Mouse (Mus musculus): ENCODE measurements around the gene Mansc1. TPM values are rescaled to one million over a fixed set of nuclear protein-coding genes. Genes with fewer than 3 reads are reported as not detected.

Mansc1 gene
- polyA plus RNA-seq, 1 experiment from 2014 or later = 1.2 TPM

GRCm38 (mm10) chr6:134597651-134598229 is 34.5 kb downstream of the Mansc1 start:
- H3K79me2 ChIP-seq (ENCODE audit: inconsistent target) = no peaks in the 10 kb centered on the region
- H3K36me3 ChIP-seq (ENCODE audit: inconsistent target) = no peaks in the 10 kb centered on the region
- no peak overlapping the region for H3K27ac ChIP-seq
- no peak overlapping the region for H3K4me3 ChIP-seq (ENCODE audit: inconsistent target)
- 97% methylated on average over 6 of the region's 6 CpGs for WGBS (ENCODE audit: missing documents)

GRCm38 (mm10) chr6:134594569-134595442 is 37.5 kb downstream of the Mansc1 start:
- H3K79me2 ChIP-seq (ENCODE audit: inconsistent target) = no peaks in the 10 kb centered on the region
- 15% methylated on average over 19 of the region's 21 CpGs for WGBS (ENCODE audit: missing documents)
- H3K4me3 ChIP-seq (ENCODE audit: inconsistent target) = peak overlapping the region; percentile 11; the same call in 1 of the 2 replicates
- no peak overlapping the region for H3K27ac ChIP-seq
- H3K36me3 ChIP-seq (ENCODE audit: inconsistent target) = no peaks in the 10 kb centered on the region

- WGBS (ENCODE audit: missing documents) = 89% methylated on average over 2 of the region's 2 CpGs
- Histone ChIP-seq H3K27ac (no peak overlapping the region), H3K79me2 (ENCODE audit: inconsistent target) (no peaks in the 10 kb centered on the region), H3K36me3 (ENCODE audit: inconsistent target) (no peaks in the 10 kb centered on the region), H3K4me3 (ENCODE audit: inconsistent target) (no peak overlapping the region)
Observed at GRCm38 (mm10) chr6:134591614-134592013, 40.7 kb downstream of the Mansc1 start.

GRCm38 (mm10) chr6:134586241-134586640 is 46.0 kb downstream of the Mansc1 start:
- no peak overlapping the region for H3K4me3 ChIP-seq (ENCODE audit: inconsistent target)
- H3K79me2 ChIP-seq (ENCODE audit: inconsistent target) = no peaks in the 10 kb centered on the region
- H3K36me3 ChIP-seq (ENCODE audit: inconsistent target) = no peaks in the 10 kb centered on the region
- H3K27ac ChIP-seq = no peak overlapping the region
- WGBS (ENCODE audit: missing documents) = 92% methylated on average over 5 of the region's 5 CpGs

- Histone ChIP-seq H3K27ac (no peak overlapping the region), H3K36me3 (ENCODE audit: inconsistent target) (no peaks in the 10 kb centered on the region), H3K4me3 (ENCODE audit: inconsistent target) (no peak overlapping the region), H3K79me2 (ENCODE audit: inconsistent target) (no peaks in the 10 kb centered on the region)
- WGBS (ENCODE audit: missing documents) = 92% methylated on average over 2 of the region's 2 CpGs
Observed at GRCm38 (mm10) chr6:134584616-134585015, 47.7 kb downstream of the Mansc1 start.

- Histone ChIP-seq H3K27ac (no peak overlapping the region), H3K79me2 (ENCODE audit: inconsistent target) (no peaks in the 10 kb centered on the region), H3K36me3 (ENCODE audit: inconsistent target) (no peaks in the 10 kb centered on the region), H3K4me3 (ENCODE audit: inconsistent target) (no peak overlapping the region)
- 97% methylated on average over 5 of the region's 5 CpGs for WGBS (ENCODE audit: missing documents)
Observed at GRCm38 (mm10) chr6:134582110-134582509, 50.2 kb downstream of the Mansc1 start.

GRCm38 (mm10) chr6:134579506-134579905 is 52.8 kb downstream of the Mansc1 start:
- WGBS (ENCODE audit: missing documents) = 94% methylated on average over 4 of the region's 4 CpGs
- no peak overlapping the region for H3K4me3 ChIP-seq (ENCODE audit: inconsistent target)
- H3K79me2 ChIP-seq (ENCODE audit: inconsistent target) = no peaks in the 10 kb centered on the region
- no peaks in the 10 kb centered on the region for H3K36me3 ChIP-seq (ENCODE audit: inconsistent target)
- H3K27ac ChIP-seq = no peak overlapping the region

GRCm38 (mm10) chr6:134578039-134578438 is 54.2 kb downstream of the Mansc1 start:
- Histone ChIP-seq H3K4me3 (ENCODE audit: inconsistent target) (no peak overlapping the region), H3K36me3 (ENCODE audit: inconsistent target) (no peaks in the 10 kb centered on the region), H3K79me2 (ENCODE audit: inconsistent target) (no peaks in the 10 kb centered on the region), H3K27ac (no peak overlapping the region)
- WGBS (ENCODE audit: missing documents) = 76% methylated on average over 6 of the region's 6 CpGs

GRCm38 (mm10) chr6:134575288-134575741 is 57.0 kb downstream of the Mansc1 start:
- Histone ChIP-seq H3K27ac (no peak overlapping the region), H3K79me2 (ENCODE audit: inconsistent target) (no peaks in the 10 kb centered on the region), H3K36me3 (ENCODE audit: inconsistent target) (no peaks in the 10 kb centered on the region), H3K4me3 (ENCODE audit: inconsistent target) (no peak overlapping the region)
- WGBS (ENCODE audit: missing documents) = 82% methylated on average over 3 of the region's 3 CpGs

- no peaks in the 10 kb centered on the region for H3K36me3 ChIP-seq (ENCODE audit: inconsistent target)
- no peak overlapping the region for H3K27ac ChIP-seq
- H3K4me3 ChIP-seq (ENCODE audit: inconsistent target) = no peak overlapping the region
- peaks cover 32% of the 10 kb centered on the region for H3K79me2 ChIP-seq (ENCODE audit: inconsistent target)
- 93% methylated on average over 5 of the region's 5 CpGs for WGBS (ENCODE audit: missing documents)
Observed at GRCm38 (mm10) chr6:134567986-134568556, 64.2 kb downstream of the Mansc1 start.

- peak within 1 kb of the TSS; percentile 33; the same call in 1 of the 2 replicates for H3K27ac ChIP-seq
- peak within 1 kb of the TSS; percentile 77 for H3K4me3 ChIP-seq (ENCODE audit: inconsistent target)
- WGBS (ENCODE audit: missing documents) = 1% methylated on average over 99 of the region's 99 CpGs
- no peaks in the 10 kb centered on the region for H3K36me3 ChIP-seq (ENCODE audit: inconsistent target)
- H3K79me2 ChIP-seq (ENCODE audit: inconsistent target) = peaks cover 43% of the 10 kb centered on the region
Observed at GRCm38 (mm10) chr6:134566818-134567485, 65.3 kb downstream of the Mansc1 start, which contains the start of gene Lrp6. TSS of gene Lrp6 (minus strand) at chr6:134566965.

GRCm38 (mm10) chr6:134566248-134566817 is 66.0 kb downstream of the Mansc1 start:
- WGBS (ENCODE audit: missing documents) = 1% methylated on average over 52 of the region's 64 CpGs
- Histone ChIP-seq H3K4me3 (ENCODE audit: inconsistent target) (peak overlapping the region; percentile 77), H3K27ac (peak overlapping the region; percentile 27; the same call in 1 of the 2 replicates), H3K36me3 (ENCODE audit: inconsistent target) (no peaks in the 10 kb centered on the region), H3K79me2 (ENCODE audit: inconsistent target) (peaks cover 49% of the 10 kb centered on the region)

- peaks cover 55% of the 10 kb centered on the region for H3K79me2 ChIP-seq (ENCODE audit: inconsistent target)
- H3K36me3 ChIP-seq (ENCODE audit: inconsistent target) = no peaks in the 10 kb centered on the region
- H3K4me3 ChIP-seq (ENCODE audit: inconsistent target) = peak overlapping the region; percentile 77
- 7% methylated on average over 19 of the region's 19 CpGs for WGBS (ENCODE audit: missing documents)
- peak overlapping the region; percentile 27; the same call in 1 of the 2 replicates for H3K27ac ChIP-seq
Observed at GRCm38 (mm10) chr6:134565606-134566247, 66.6 kb downstream of the Mansc1 start.

- no peak overlapping the region for H3K4me3 ChIP-seq (ENCODE audit: inconsistent target)
- no peak overlapping the region for H3K27ac ChIP-seq
- H3K36me3 ChIP-seq (ENCODE audit: inconsistent target) = no peaks in the 10 kb centered on the region
- H3K79me2 ChIP-seq (ENCODE audit: inconsistent target) = peaks cover 67% of the 10 kb centered on the region
- WGBS (ENCODE audit: missing documents) = 92% methylated on average over 2 of the region's 2 CpGs
Observed at GRCm38 (mm10) chr6:134564539-134564938, 67.7 kb downstream of the Mansc1 start.
